ENCODE assay signal across 30 mouse cellular contexts in genomic region chr3:156590612-156591011, GRCm38 (mm10). TPM values are rescaled to one million over a fixed set of nuclear protein-coding genes. Genes with fewer than 3 reads are reported as not detected.
"Had no signal": no experiment of that assay in that cellular context is flagged by ENCODE, and none has a peak within 500 bp of the region (broad histone marks: within the 10 kb centered on the region; RNA-seq: fewer than 3 reads in every experiment).

No protein-coding gene starts in this region.

- H3K4me2 ChIP-seq: heart, embryonic 12.5 days; hindbrain, embryonic 12.5 days; hindbrain, embryonic 14.5 days; intestine, embryonic 15.5 days; kidney, embryonic 15.5 days; limb, embryonic 13.5 days; limb, embryonic 15.5 days; liver, embryonic 12.5 days had no signal

- H3K9ac ChIP-seq: heart, embryonic 12.5 days; hindbrain, embryonic 12.5 days; hindbrain, embryonic 14.5 days; intestine, embryonic 15.5 days; kidney, embryonic 15.5 days; limb, embryonic 13.5 days; limb, embryonic 15.5 days; liver, embryonic 12.5 days; liver, embryonic 14.5 days had no signal

- H3K36me3 ChIP-seq: heart, embryonic 10.5 days; heart, embryonic 12.5 days; hindbrain, embryonic 10.5 days; hindbrain, embryonic 12.5 days; intestine, embryonic 15.5 days; kidney, embryonic 15.5 days; limb, embryonic 13.5 days; limb, embryonic 15.5 days; liver, embryonic 12.5 days had no signal

- H3K4me3 ChIP-seq: gastrocnemius, adult 2 months; heart, embryonic 10.5 days; heart, embryonic 12.5 days; hindbrain, embryonic 10.5 days; hindbrain, embryonic 12.5 days; intestine, embryonic 15.5 days; kidney, embryonic 15.5 days; limb, embryonic 13.5 days; limb, embryonic 15.5 days; liver, embryonic 12.5 days had no signal

- DNase-seq: gastrocnemius, adult 2 months; gastrocnemius, postnatal 10 days; gastrocnemius, postnatal 25 days; heart, adult 18-20 months; heart, postnatal 10 days; heart, postnatal 4 days; kidney, adult 2 months; kidney, adult 9 months; kidney, postnatal 14 days; kidney, postnatal 36 days; layer of hippocampus, adult 9-11 months; layer of hippocampus, postnatal 36 days; left cerebral cortex, postnatal 4 days had no signal

- H3K9me3 ChIP-seq: heart, embryonic 10.5 days; heart, embryonic 12.5 days; hindbrain, embryonic 10.5 days; hindbrain, embryonic 12.5 days; intestine, embryonic 15.5 days; kidney, embryonic 15.5 days; limb, embryonic 13.5 days; limb, embryonic 15.5 days; liver, embryonic 12.5 days had no signal

- ATAC-seq: hindbrain, embryonic 16.5 days; inflammation-experienced regulatory T-cells, adult 6 months; intestine, embryonic 15.5 days; intestine, postnatal 0 days; liver, embryonic 12.5 days had no signal

- H3K27me3 ChIP-seq: heart, embryonic 12.5 days; hindbrain, embryonic 12.5 days; intestine, embryonic 15.5 days; kidney, embryonic 15.5 days; limb, embryonic 13.5 days; limb, embryonic 15.5 days; liver, embryonic 12.5 days had no signal

- H3K27ac ChIP-seq: gastrocnemius, adult 2 months; heart, embryonic 10.5 days; hindbrain, embryonic 10.5 days; hindbrain, embryonic 12.5 days; hindbrain, embryonic 14.5 days; intestine, embryonic 15.5 days; kidney, embryonic 15.5 days; kidney, postnatal 0 days; limb, embryonic 13.5 days; limb, embryonic 15.5 days; liver, embryonic 12.5 days; liver, embryonic 14.5 days had no signal

- H3K4me1 ChIP-seq: hindbrain, embryonic 10.5 days; intestine, embryonic 15.5 days; kidney, embryonic 15.5 days; limb, embryonic 13.5 days; limb, embryonic 15.5 days; liver, embryonic 12.5 days had no signal

RNA-seq across cellular contexts. Expression of gene Negr1, which starts 29.0 kb away (rescaled TPM):
- total RNA-seq: granulocyte monocyte progenitor cell, adult 5-6 weeks had no signal
- polyA plus RNA-seq: inflammation-experienced regulatory T-cells, adult 6 months; liver, adult 2 months had no signal
